Mouse (Mus musculus): ENCODE measurements at regions not wholly inside any gene's neighbourhood (a gene's known extent, or its start where the extent isn't known, plus 50 kb on each side); places are given as distances from the start of the nearest gene placed in this dataset.

DNA sequence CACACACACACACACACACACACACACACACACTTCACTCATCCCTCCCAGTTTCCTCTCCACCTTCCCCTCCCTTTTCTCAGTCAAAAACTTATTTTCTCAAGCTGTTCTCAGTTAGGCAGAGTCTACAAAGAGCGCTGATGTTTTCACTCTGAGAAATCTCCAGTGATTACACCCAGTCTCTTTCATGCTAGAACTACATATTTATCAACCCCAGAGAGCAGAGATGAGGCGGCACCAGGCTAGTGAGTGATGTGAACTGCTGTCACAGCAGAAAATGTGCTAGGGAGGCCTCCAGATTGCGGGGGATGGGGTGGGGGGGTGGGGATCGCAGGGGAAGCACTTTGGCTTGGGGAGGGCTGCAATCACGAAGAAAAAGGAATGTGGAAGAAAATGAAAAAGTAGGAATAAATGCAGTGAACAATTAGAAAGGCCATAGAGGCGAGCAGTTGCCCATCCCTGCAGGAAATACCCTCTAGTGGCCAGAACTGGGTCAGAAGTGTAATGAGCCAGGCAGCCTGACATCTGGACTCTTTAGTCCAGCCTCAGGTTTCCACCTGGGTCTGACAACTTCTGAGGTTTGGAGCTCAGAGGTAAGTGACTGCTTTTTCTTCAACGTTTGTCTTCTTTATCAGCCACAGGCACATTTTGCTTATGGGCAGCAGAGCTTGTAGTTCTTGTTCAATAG, 276.9 kb downstream of the Nuf2 start:
- Histone ChIP-seq H3K4me1 (ENCODE audit: control insufficient read depth, insufficient read depth, insufficient read length, low read length) (no peaks in the 10 kb centered on the region), H3K4me3 (ENCODE audit: low read depth, low read length) (no peak overlapping the region), H3K36me3 (ENCODE audit: control insufficient read depth, insufficient read depth, low read length) (no peaks in the 10 kb centered on the region), H3K27ac (ENCODE audit: insufficient read depth, low read depth, low read length) (no peak overlapping the region), H3K27me3 (ENCODE audit: control insufficient read depth, insufficient read depth, low read length) (no peaks in the 10 kb centered on the region)
- no peak for TF ChIP-seq CTCF (IDR thresholded peaks at IDR 0.05; ENCODE audit: extremely low read depth, insufficient read length, insufficient replicate concordance, low read depth, low read length)
- no peak for TF ChIP-seq POLR2A (IDR thresholded peaks at IDR 0.05; ENCODE audit: low read depth, low read length)
- WGBS: 46% methylated on average over 7 of the region's 7 CpGs

DNA sequence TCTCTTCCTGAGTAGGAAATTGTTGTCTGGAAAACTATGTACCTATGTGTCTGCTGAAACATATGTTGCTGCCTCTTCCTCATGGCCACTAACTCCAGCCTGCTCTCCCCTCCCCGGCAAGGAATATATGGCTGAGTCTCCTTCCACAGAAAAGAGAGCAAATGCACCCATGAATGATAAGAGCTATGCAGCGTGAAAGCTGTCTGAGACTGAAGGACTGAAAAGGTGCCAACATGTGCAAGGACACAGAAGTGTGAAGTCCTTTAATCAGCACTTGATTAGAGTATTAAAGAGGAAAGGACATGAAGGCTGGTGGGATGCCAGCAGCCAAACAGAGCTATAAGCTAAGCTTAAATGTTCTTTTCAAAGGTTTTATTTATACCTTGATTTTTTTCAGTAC, 279.1 kb downstream of the Nuf2 start:
- Histone ChIP-seq H3K27me3 (ENCODE audit: control insufficient read depth, insufficient read depth, low read length) (no peaks in the 10 kb centered on the region), H3K4me3 (ENCODE audit: low read depth, low read length) (no peak overlapping the region), H3K36me3 (ENCODE audit: control insufficient read depth, insufficient read depth, low read length) (no peaks in the 10 kb centered on the region), H3K27ac (ENCODE audit: insufficient read depth, low read depth, low read length) (no peak overlapping the region), H3K4me1 (ENCODE audit: control insufficient read depth, insufficient read depth, insufficient read length, low read length) (no peaks in the 10 kb centered on the region)
- WGBS: 51% methylated on average over 2 of the region's 2 CpGs
- TF ChIP-seq CTCF (IDR thresholded peaks at IDR 0.05; ENCODE audit: extremely low read depth, insufficient read length, insufficient replicate concordance, low read depth, low read length): no peak
- TF ChIP-seq POLR2A (IDR thresholded peaks at IDR 0.05; ENCODE audit: low read depth, low read length): no peak

DNA sequence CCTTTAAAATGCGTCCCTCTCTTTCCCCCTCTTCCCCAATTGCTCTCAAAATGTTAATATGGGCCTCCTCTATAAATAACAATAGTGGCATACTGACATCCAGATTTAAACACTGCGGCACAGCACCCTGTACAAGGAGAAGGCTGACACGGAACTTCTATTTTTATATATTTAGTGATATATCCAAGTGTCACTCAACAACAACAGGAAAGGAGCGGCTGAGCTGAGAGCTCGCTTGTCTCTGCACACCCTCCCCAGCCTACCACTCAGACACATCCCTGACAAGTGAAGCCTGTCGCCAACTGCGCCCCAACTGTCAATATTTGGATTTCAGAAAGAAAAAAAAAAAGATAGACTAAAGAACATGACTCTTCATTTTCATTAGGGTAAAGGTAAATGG, 282.2 kb downstream of the Nuf2 start:
- Histone ChIP-seq H3K4me1 (ENCODE audit: control insufficient read depth, insufficient read depth, insufficient read length, low read length) (no peaks in the 10 kb centered on the region), H3K36me3 (ENCODE audit: control insufficient read depth, insufficient read depth, low read length) (no peaks in the 10 kb centered on the region), H3K27me3 (ENCODE audit: control insufficient read depth, insufficient read depth, low read length) (no peaks in the 10 kb centered on the region), H3K4me3 (ENCODE audit: low read depth, low read length) (no peak overlapping the region), H3K27ac (ENCODE audit: insufficient read depth, low read depth, low read length) (no peak overlapping the region)
- 67% methylated on average over 7 of the region's 7 CpGs for WGBS
- TF ChIP-seq CTCF (IDR thresholded peaks at IDR 0.05; ENCODE audit: extremely low read depth, insufficient read length, insufficient replicate concordance, low read depth, low read length) (no peak), POLR2A (IDR thresholded peaks at IDR 0.05; ENCODE audit: low read depth, low read length) (no peak)

DNA sequence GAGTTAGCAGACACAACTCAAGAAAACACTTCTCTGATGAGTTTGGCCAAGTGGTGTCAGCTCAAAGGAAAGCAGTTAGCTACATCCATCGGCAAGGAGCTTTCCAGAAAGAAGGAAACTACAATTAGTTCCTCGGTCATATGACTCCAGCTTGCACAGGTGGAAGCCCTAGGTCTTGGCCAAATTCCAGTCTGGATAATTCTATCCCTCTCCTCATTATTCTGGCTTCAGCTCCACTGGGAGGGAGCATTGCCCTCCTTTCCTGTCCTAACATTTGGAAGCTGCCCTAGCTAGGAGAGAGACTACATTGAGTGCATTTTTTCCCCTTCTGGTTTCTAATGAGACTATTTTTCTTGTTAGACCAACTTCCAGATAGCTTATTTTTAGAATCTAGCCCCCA, 290.9 kb downstream of the Nuf2 start:
- Histone ChIP-seq H3K4me3 (ENCODE audit: low read depth, low read length) (no peak overlapping the region), H3K4me1 (ENCODE audit: control insufficient read depth, insufficient read depth, insufficient read length, low read length) (no peaks in the 10 kb centered on the region), H3K27me3 (ENCODE audit: control insufficient read depth, insufficient read depth, low read length) (no peaks in the 10 kb centered on the region), H3K27ac (ENCODE audit: insufficient read depth, low read depth, low read length) (no peak overlapping the region), H3K36me3 (ENCODE audit: control insufficient read depth, insufficient read depth, low read length) (no peaks in the 10 kb centered on the region)
- TF ChIP-seq POLR2A (IDR thresholded peaks at IDR 0.05; ENCODE audit: low read depth, low read length) (no peak), CTCF (IDR thresholded peaks at IDR 0.05; ENCODE audit: extremely low read depth, insufficient read length, insufficient replicate concordance, low read depth, low read length) (no peak)
- WGBS: 78% methylated on average over 2 of the region's 2 CpGs

DNA sequence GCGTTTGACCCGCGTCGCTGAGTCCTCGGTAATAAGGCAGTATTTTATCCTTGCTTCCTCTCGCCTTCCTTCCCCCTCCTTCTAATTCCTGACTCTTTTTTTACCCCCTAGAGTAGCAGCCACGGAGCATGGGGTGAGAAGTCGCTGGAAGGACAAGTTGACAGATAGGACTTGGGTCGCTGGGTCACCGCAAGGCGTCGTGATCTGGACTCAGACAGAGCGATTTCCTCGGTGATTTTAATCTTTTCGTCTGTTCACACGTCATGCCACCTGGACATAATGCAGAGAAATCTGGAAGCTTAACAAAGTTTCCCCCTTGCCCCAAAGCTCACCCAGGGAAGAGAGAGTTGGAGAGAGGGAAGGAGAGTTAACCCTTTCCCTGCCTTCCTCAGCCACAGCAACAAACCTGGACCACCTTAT, 292.6 kb downstream of the Nuf2 start:
- TF ChIP-seq CTCF (IDR thresholded peaks at IDR 0.05; ENCODE audit: extremely low read depth, insufficient read length, insufficient replicate concordance, low read depth, low read length) (no peak), POLR2A (IDR thresholded peaks at IDR 0.05; ENCODE audit: low read depth, low read length) (no peak)
- no peaks in the 10 kb centered on the region for H3K36me3 ChIP-seq (ENCODE audit: control insufficient read depth, insufficient read depth, low read length)
- H3K4me3 ChIP-seq (ENCODE audit: low read depth, low read length): no peak overlapping the region
- no peak overlapping the region for H3K27ac ChIP-seq (ENCODE audit: insufficient read depth, low read depth, low read length)
- WGBS: 29% methylated on average over 16 of the region's 16 CpGs
- H3K4me1 ChIP-seq (ENCODE audit: control insufficient read depth, insufficient read depth, insufficient read length, low read length): no peaks in the 10 kb centered on the region
- H3K27me3 ChIP-seq (ENCODE audit: control insufficient read depth, insufficient read depth, low read length): no peaks in the 10 kb centered on the region

DNA sequence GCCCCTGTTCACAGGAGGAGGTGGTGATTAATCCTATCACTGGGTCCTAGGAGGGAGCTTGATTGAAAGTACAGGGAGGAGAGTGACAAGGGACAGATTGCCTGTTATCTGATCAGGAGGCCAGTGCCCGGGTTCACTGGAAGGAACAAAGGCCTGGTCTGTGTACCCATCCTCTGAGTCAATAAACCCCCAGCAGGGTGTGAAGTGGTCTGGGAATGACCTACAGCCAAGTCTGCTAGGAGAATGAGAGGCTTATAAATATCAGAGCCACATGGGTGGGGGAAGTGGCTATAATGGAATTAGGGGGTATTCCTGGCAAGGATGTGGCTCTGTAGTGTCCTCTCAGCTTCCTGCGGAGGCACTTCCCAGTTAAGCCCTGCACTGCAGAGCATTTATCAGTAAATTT, 296.0 kb downstream of the Nuf2 start:
- Histone ChIP-seq H3K27ac (ENCODE audit: insufficient read depth, low read depth, low read length) (no peak overlapping the region), H3K27me3 (ENCODE audit: control insufficient read depth, insufficient read depth, low read length) (no peaks in the 10 kb centered on the region), H3K36me3 (ENCODE audit: control insufficient read depth, insufficient read depth, low read length) (no peaks in the 10 kb centered on the region), H3K4me3 (ENCODE audit: low read depth, low read length) (no peak overlapping the region), H3K4me1 (ENCODE audit: control insufficient read depth, insufficient read depth, insufficient read length, low read length) (no peaks in the 10 kb centered on the region)
- TF ChIP-seq POLR2A (IDR thresholded peaks at IDR 0.05; ENCODE audit: low read depth, low read length): no peak
- 19% methylated on average over 2 of the region's 2 CpGs for WGBS

DNA sequence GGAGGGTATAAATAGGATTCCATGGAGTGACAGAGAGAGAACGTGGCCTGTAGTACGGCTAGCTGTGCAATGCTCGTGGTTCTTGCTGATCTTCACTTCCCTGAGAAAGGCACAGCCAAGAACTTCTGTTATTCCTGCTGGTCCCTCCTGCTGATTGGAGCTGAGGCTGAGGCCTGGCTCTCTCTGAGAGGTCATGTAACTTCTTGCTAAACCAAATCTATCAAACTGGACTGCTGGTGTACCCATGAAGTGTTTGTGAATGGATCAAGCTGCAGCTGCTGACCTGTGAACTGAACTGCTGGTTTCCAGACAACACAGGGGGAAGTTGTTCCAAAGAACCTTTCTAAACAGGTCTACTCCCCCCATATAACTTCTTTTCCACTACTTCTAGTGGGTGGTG, 297.9 kb downstream of the Nuf2 start:
- Histone ChIP-seq H3K4me3 (ENCODE audit: low read depth, low read length) (no peak overlapping the region), H3K4me1 (ENCODE audit: control insufficient read depth, insufficient read depth, insufficient read length, low read length) (no peaks in the 10 kb centered on the region), H3K36me3 (ENCODE audit: control insufficient read depth, insufficient read depth, low read length) (no peaks in the 10 kb centered on the region), H3K27me3 (ENCODE audit: control insufficient read depth, insufficient read depth, low read length) (no peaks in the 10 kb centered on the region), H3K27ac (ENCODE audit: insufficient read depth, low read depth, low read length) (no peak overlapping the region)
- WGBS: 77% methylated on average over 3 of the region's 3 CpGs
- TF ChIP-seq POLR2A (IDR thresholded peaks at IDR 0.05; ENCODE audit: low read depth, low read length) (no peak), CTCF (IDR thresholded peaks at IDR 0.05; ENCODE audit: extremely low read depth, insufficient read length, insufficient replicate concordance, low read depth, low read length) (no peak)
